Mouse (Mus musculus) intestine, postnatal 0 days (tissue): ENCODE data around the gene Zdhhc21. TPM values are rescaled to one million over a fixed set of nuclear protein-coding genes. Genes with fewer than 3 reads are reported as not detected.

Experiments used
- ATAC-seq: fragments of 200-750 bp; cut with Nextera tagmentation; 2 replicates; pipeline ENCODE4 v1.8.0; 2017; ENCODE audit warnings: mild to moderate bottlenecking, moderate TSS enrichment, moderate library complexity
- H3K27ac ChIP-seq: fragments of 300-500 bp; sonication (generic); 2 replicates; pipeline ENCODE4 v1.5.1; 2014; ENCODE audit warnings: mild to moderate bottlenecking, low read depth, low read length, moderate library complexity
- H3K27me3 ChIP-seq: fragments of 300-500 bp; sonication (generic); replicated peaks from 2 replicates; pipeline ENCODE4 v1.6.1; 2014; ENCODE audit warnings: low read length, mixed read lengths; ENCODE audit not compliant: control insufficient read depth, insufficient read depth
- H3K36me3 ChIP-seq: fragments of 300-500 bp; sonication (generic); 2 replicates; pipeline ENCODE4 v1.6.1; 2014; ENCODE audit warnings: mild to moderate bottlenecking, moderate library complexity; ENCODE audit not compliant: control insufficient read depth, insufficient read depth
- H3K4me1 ChIP-seq: fragments of 300-500 bp; sonication (generic); replicated peaks from 2 replicates; pipeline ENCODE4 v1.6.1; 2014; ENCODE audit warnings: antibody characterized with exemption, low read length, mixed read lengths; ENCODE audit not compliant: control insufficient read depth, insufficient read depth
- H3K4me2 ChIP-seq: fragments of 300-500 bp; sonication (generic); replicated peaks from 2 replicates; pipeline ENCODE4 v1.6.1; 2014; ENCODE audit warnings: low read depth, mild to moderate bottlenecking, moderate library complexity
- H3K4me3 ChIP-seq: fragments of 300-500 bp; sonication (generic); 2 replicates; pipeline ENCODE4 v1.5.1; 2014; ENCODE audit warnings: low read depth, low read length
- H3K9ac ChIP-seq: fragments of 300-500 bp; sonication (generic); 2 replicates; pipeline ENCODE4 v1.6.1; 2014; ENCODE audit warnings: mild to moderate bottlenecking, low read depth, low read length
- H3K9me3 ChIP-seq: fragments of 300-500 bp; sonication (generic); 2 replicates; pipeline ENCODE4 v1.6.1; 2016; ENCODE audit warnings: mixed run types; ENCODE audit not compliant: control insufficient read depth
- CTCF ChIP-seq: sonication (generic); IDR thresholded peaks from 2 replicates; pipeline ENCODE4 v1.5.1; 2016; ENCODE audit warnings: low read depth, mild to moderate bottlenecking, control low read depth, antibody characterized with exemption, moderate library complexity
- WGBS: fragments of 180-500 bp; shearing (Covaris S2); extraction: QIAGEN DNeasy Blood & Tissue Kit; methylation state at CpG from one replicate; pipeline ENCODE4 v1.1.7; 2014; 5-methylcytosine and 5-hydroxymethylcytosine counted together
- polyA plus RNA-seq: library from polyadenylated mRNA; unstranded; fragments of >200 nt; fragmentation: Nextera tagmentation; extraction: Ambion mirVana; gene quantifications from 2 replicates; pipeline ENCODE4 v1.2.1, GENCODE M21; 2015

Zdhhc21 gene
- polyA plus RNA-seq, 1 experiment from 2014 or later = 8.1 TPM

DNA sequence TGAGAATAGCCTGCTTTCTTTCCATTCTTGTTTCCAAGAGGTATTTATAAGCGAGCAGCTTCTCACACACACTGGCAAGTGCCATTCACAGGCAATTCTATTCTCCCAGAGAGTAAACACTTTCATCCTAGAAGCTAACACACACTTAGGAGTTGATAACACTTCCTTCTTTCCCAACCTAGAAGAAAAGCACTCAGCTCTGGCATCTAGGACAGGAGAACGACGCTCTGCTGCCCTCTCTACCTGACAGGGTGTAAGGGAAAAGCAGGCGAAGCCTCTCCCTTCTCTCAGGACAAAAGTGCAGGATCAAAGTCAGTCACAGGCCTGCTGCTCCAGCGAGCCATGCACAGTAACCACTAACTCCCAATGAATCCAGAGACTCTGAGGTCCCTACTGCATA, 30.3 kb downstream of the Zdhhc21 start:
- Histone ChIP-seq H3K9ac (no peak overlapping the region), H3K4me3 (no peak overlapping the region), H3K36me3 (peaks cover 8% of the 10 kb centered on the region), H3K4me1 (no peaks in the 10 kb centered on the region), H3K9me3 (no peaks in the 10 kb centered on the region), H3K27ac (no peak overlapping the region), H3K4me2 (no peak overlapping the region), H3K27me3 (no peaks in the 10 kb centered on the region)
- no peak for ATAC-seq
- TF ChIP-seq CTCF = no peak
- WGBS = 53% methylated on average over 5 of the region's 5 CpGs

DNA sequence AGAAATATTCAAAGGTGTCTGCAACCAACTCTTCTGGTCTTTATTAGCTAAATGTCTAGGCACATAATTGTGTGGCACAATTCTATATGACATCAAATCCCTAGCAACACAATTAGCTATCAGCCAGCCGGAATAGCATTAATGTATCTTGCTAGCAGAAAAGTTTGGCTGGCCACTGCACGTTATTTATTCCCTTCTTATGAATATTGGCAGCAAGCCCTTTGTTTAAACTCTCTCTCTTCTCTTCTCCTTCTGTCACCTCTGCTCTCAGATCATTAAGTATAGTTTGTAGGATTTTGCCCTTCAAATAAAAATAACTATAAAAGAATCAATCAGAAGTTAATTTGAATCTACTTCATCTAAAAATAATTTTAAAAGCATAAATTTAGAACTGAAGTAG, 32.8 kb downstream of the Zdhhc21 start:
- no peak overlapping the region for H3K27ac ChIP-seq
- no peaks in the 10 kb centered on the region for H3K4me1 ChIP-seq
- H3K9me3 ChIP-seq = no peaks in the 10 kb centered on the region
- TF ChIP-seq CTCF = no peak
- H3K9ac ChIP-seq = no peak overlapping the region
- H3K27me3 ChIP-seq = no peaks in the 10 kb centered on the region
- ATAC-seq = no peak
- H3K4me2 ChIP-seq = no peak overlapping the region
- H3K4me3 ChIP-seq = no peak overlapping the region
- H3K36me3 ChIP-seq = peaks cover 10% of the 10 kb centered on the region
- 52% methylated on average over 2 of the region's 2 CpGs for WGBS

DNA sequence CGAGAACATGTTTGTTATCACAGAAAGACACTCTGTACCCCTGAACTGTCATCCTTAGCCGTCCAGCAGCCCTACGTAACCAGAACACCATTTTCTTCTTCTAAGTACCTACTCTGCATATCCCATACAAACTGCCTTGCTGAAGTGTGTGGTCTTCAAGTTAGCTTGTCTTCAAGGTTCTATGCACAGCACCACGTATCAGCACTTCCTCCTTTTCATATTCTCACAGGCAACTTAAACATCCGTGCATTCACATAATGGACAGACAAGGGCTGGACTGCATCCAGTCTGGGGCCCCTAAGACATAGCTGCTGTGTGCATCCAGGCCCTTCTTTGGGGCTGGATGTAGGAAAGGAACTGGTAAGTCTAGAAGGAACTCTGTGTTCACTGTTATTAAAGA, 41.9 kb downstream of the Zdhhc21 start:
- H3K27ac ChIP-seq = no peak overlapping the region
- H3K9me3 ChIP-seq = no peaks in the 10 kb centered on the region
- no peak overlapping the region for H3K4me3 ChIP-seq
- H3K4me1 ChIP-seq = no peaks in the 10 kb centered on the region
- H3K36me3 ChIP-seq = peaks cover 16% of the 10 kb centered on the region
- no peaks in the 10 kb centered on the region for H3K27me3 ChIP-seq
- no peak for ATAC-seq
- TF ChIP-seq CTCF = no peak
- WGBS = 79% methylated on average over 5 of the region's 5 CpGs
- H3K4me2 ChIP-seq = no peak overlapping the region
- H3K9ac ChIP-seq = no peak overlapping the region

DNA sequence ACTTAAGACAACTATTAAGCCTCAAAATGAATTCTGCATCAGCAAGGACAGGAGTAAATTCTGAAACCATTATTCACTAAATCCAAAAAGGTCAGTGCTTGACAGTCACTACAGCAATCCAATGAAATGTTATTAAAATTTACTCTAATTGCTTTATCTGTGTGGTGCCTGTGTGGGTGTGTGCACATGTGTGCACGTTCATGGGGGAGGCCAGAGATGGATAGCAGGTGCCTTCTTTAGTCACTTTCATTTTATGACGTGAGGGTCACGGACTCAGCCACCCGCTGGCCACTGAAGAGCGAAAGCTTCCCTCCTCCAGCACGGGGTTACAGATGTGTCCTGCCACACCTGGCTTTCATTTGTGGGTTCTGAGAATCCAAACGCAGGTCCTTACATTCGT, 43.4 kb downstream of the Zdhhc21 start:
- ATAC-seq = no peak
- whole genome bisulfite sequencing = 85% methylated on average over 8 of the region's 8 CpGs

DNA sequence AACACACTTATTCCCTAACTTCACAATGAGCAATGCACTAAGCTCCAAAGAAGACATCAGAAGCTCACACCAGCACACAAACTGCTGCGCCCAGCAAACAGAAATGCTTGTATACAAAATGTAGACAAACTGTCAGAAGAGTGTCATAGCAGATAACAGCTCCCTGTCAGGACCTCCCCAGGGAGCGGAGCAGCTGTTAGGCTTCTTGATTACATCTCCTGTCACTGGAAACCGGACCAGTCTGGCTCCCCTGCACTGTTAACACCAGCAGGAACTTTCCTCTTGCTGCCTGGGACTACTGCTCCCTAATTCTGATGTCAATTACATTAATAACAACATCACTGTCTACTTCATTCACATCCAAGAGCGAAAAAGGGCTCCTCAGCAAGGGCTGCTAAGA, 44.5 kb downstream of the Zdhhc21 start:
- Histone ChIP-seq H3K4me2 (no peak overlapping the region), H3K4me3 (no peak overlapping the region), H3K27ac (no peak overlapping the region), H3K9me3 (no peaks in the 10 kb centered on the region), H3K9ac (no peak overlapping the region), H3K27me3 (no peaks in the 10 kb centered on the region), H3K36me3 (peaks cover 14% of the 10 kb centered on the region), H3K4me1 (no peaks in the 10 kb centered on the region)
- no peak for TF ChIP-seq CTCF
- no peak for ATAC-seq
- 63% methylated on average over 4 of the region's 4 CpGs for WGBS

More for the DNA sequence above, 43.4 kb downstream of the Zdhhc21 start:
- Histone ChIP-seq H3K4me2 (no peak overlapping the region), H3K36me3 (peaks cover 10% of the 10 kb centered on the region), H3K4me1 (no peaks in the 10 kb centered on the region), H3K9ac (no peak overlapping the region), H3K27ac (no peak overlapping the region), H3K27me3 (no peaks in the 10 kb centered on the region), H3K4me3 (no peak overlapping the region), H3K9me3 (no peaks in the 10 kb centered on the region)
- TF ChIP-seq CTCF = no peak

DNA sequence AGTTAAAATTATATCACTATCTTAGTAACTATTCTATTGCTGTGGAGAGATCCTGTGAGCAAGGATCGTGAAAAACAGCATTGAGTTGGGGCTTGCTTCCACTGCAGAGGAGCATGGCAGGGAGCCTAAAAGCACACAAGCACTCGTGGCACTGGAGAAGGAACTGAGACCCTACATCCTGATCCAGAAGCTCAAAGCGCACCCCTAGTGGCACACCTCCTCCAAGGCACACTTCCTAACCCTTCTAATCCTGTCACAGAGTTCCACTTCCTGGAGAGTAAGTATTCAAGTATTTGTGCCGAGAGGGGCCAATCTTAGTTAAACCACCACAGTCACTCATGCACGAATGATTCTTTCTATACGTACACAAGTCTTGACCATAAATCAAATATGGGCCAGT, 46.4 kb downstream of the Zdhhc21 start:
- H3K27ac ChIP-seq = no peak overlapping the region
- H3K27me3 ChIP-seq = no peaks in the 10 kb centered on the region
- 0 out of 2 replicates have a peak, but pooled peaks have one; percentile 11 for TF ChIP-seq CTCF
- no peak overlapping the region for H3K4me3 ChIP-seq
- ATAC-seq = no peak
- H3K4me1 ChIP-seq = no peaks in the 10 kb centered on the region
- no peaks in the 10 kb centered on the region for H3K9me3 ChIP-seq
- H3K4me2 ChIP-seq = no peak overlapping the region
- 80% methylated on average over 6 of the region's 6 CpGs for WGBS
- peaks cover 14% of the 10 kb centered on the region for H3K36me3 ChIP-seq
- no peak overlapping the region for H3K9ac ChIP-seq

DNA sequence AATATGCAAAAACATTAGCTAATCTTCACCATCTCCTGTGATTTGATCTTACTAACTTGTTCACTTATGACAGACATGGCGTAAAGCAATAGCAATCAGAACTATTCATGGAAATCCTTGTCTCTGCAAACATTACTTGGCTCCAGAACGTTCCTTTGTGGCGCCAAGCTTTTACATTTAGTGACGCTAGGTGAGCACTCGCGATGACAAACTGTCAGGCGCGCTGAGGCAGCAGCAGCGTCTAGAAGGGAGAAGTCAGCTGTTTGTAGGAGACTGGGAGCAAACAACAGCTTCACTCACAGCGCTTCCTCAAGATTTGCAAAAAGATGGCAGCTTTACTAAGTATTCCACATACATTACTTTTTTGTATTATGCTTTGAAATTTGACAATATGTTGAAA, 51.9 kb downstream of the Zdhhc21 start:
- H3K4me1 ChIP-seq = no peaks in the 10 kb centered on the region
- no peaks in the 10 kb centered on the region for H3K9me3 ChIP-seq
- no peak overlapping the region for H3K4me3 ChIP-seq
- 80% methylated on average over 10 of the region's 10 CpGs for WGBS
- H3K9ac ChIP-seq = no peak overlapping the region
- no peak overlapping the region for H3K27ac ChIP-seq
- H3K36me3 ChIP-seq = peaks cover 14% of the 10 kb centered on the region
- no peaks in the 10 kb centered on the region for H3K27me3 ChIP-seq
- ATAC-seq = no peak
- TF ChIP-seq CTCF = no peak
- no peak overlapping the region for H3K4me2 ChIP-seq
